In genomic region chr17:6001836-6002235, GRCm38 (mm10) we compare ENCODE assay signal across 20 mouse cellular contexts.
A peak's percentile ranks its signal among the peaks of the same experiment; 100 is the strongest.
DNase-seq lines count a peak whose midpoint lies in the region; ATAC-seq and TF ChIP-seq lines count a peak whose summit lies in the region.
"Had no signal": no experiment of that assay in that cellular context is flagged by ENCODE, and none has a peak within 500 bp of the region (broad histone marks: within the 10 kb centered on the region; RNA-seq: fewer than 3 reads in every experiment).

No protein-coding gene starts in this region.

- no peak for DNase-seq in left cerebral cortex, adult 2 months (ENCODE audit: extremely low spot score in 1 of 2, low spot score in 2 of 2)
- no peak for DNase-seq in left cerebral cortex, postnatal 36 days (ENCODE audit: low spot score in 2 of 2)
- DNase-seq in brain, adult 2 months (ENCODE audit: low read depth, low spot score), result peak; percentile 56
- no peak for DNase-seq in spleen, postnatal 14 days (ENCODE audit: low spot score in 2 of 2)
- no peak for DNase-seq in layer of hippocampus, postnatal 36 days
- DNase-seq: adrenal gland, postnatal 10 days; cerebellum, postnatal 25 days; gastrocnemius, postnatal 14 days; kidney, adult 18-20 months; kidney, postnatal 14 days; lung, postnatal 4 days; thymus, postnatal 14 days had no signal

- TF ChIP-seq CTCF in left cerebral cortex, adult 2 months (IDR thresholded peaks at IDR 0.05), result no peak

- H3K4me2 ChIP-seq in myocyte (ENCODE audit: low read depth), result peak overlapping the region; percentile 64
- H3K4me2 ChIP-seq: limb, embryonic 13.5 days; liver, embryonic 15.5 days; neural tube, embryonic 13.5 days had no signal

- H3K4me3 ChIP-seq in left cerebral cortex, adult 2 months, result no peak overlapping the region
- no peak overlapping the region for H3K4me3 ChIP-seq in myocyte
- H3K4me3 ChIP-seq: embryonic facial prominence, embryonic 10.5 days; limb, embryonic 13.5 days; liver, embryonic 15.5 days; neural tube, embryonic 13.5 days had no signal

- H3K79me2 ChIP-seq in myocyte (ENCODE audit: control insufficient read depth, insufficient read depth), result peaks cover 25% of the 10 kb centered on the region

- H3ac ChIP-seq in myocyte (ENCODE audit: control insufficient read depth, insufficient read length), result no peak overlapping the region

- ATAC-seq in CD4-positive, CD25-positive, alpha-beta regulatory T cell, adult 4 months, result peak; percentile 14
- ATAC-seq: hindbrain, embryonic 16.5 days; midbrain, embryonic 16.5 days had no signal

- no peak for TF ChIP-seq POLR2A in myocyte (IDR thresholded peaks at IDR 0.05; ENCODE audit: insufficient read length, low read depth)

- H3K27ac ChIP-seq in left cerebral cortex, adult 2 months, result peak overlapping the region; percentile 26; the same call in 1 of the 2 replicates
- H3K27ac ChIP-seq: embryonic facial prominence, embryonic 10.5 days; limb, embryonic 13.5 days; liver, embryonic 15.5 days; neural tube, embryonic 13.5 days had no signal

- intact Hi-C loops in left cerebral cortex, adult 2 months (cut with DNase I), result no loop called here
- intact Hi-C loops in left cerebral cortex, postnatal 36 days (cut with DNase I), result no loop called here

- H3K36me3 ChIP-seq in myocyte (ENCODE audit: control insufficient read depth, insufficient read depth), result peaks cover 28% of the 10 kb centered on the region
- H3K36me3 ChIP-seq: embryonic facial prominence, embryonic 10.5 days; limb, embryonic 13.5 days; liver, embryonic 15.5 days; neural tube, embryonic 13.5 days had no signal

- no peaks in the 10 kb centered on the region for H3K27me3 ChIP-seq in myocyte (ENCODE audit: control insufficient read depth, insufficient read depth, insufficient read length)
- H3K27me3 ChIP-seq: limb, embryonic 13.5 days; liver, embryonic 15.5 days; neural tube, embryonic 13.5 days had no signal

TF ChIP-seq in myocyte, 11 proteins besides CTCF, POLR2A, EP300 and RAD21:
- peak in 1 of 3 experiments; percentile 36 for TF ChIP-seq MYOG (IDR thresholded peaks at IDR 0.05; ENCODE audit: control insufficient read depth in 1 of 3, insufficient read depth in 1 of 3, insufficient read length in 2 of 3, low read depth in 2 of 3)
- TF ChIP-seq USF1 (IDR thresholded peaks at IDR 0.05; ENCODE audit: low read depth), result no peak
- no peak for TF ChIP-seq TCF12 (IDR thresholded peaks at IDR 0.05; ENCODE audit: insufficient read depth, poor library complexity, severe bottlenecking)
- TF ChIP-seq MYOD1 (IDR thresholded peaks at IDR 0.05; ENCODE audit: control insufficient read depth in 1 of 3, insufficient read length in 2 of 3, low read depth in 2 of 3), result peak in 2 of 3 experiments; percentile 21 to 46
- no peak for TF ChIP-seq REST (IDR thresholded peaks at IDR 0.05; ENCODE audit: insufficient read depth, insufficient read length)
- TF ChIP-seq CEBPB (IDR thresholded peaks at IDR 0.05; ENCODE audit: insufficient read depth, poor library complexity, severe bottlenecking), result no peak
- TF ChIP-seq TCF3 (IDR thresholded peaks at IDR 0.05; ENCODE audit: insufficient read length, low read depth), result peak; percentile 8
